Mouse (Mus musculus) midbrain, embryonic 11.5 days (tissue): ENCODE measurements around the gene Tfb1m. TPM values are rescaled to one million over a fixed set of nuclear protein-coding genes. Genes with fewer than 3 reads are reported as not detected.
A peak's percentile ranks its signal among the peaks of the same experiment; 100 is the strongest.

ENCODE experiments used
- ATAC-seq: fragments of 200-750 bp; cut with Nextera tagmentation; 2 replicates; pipeline ENCODE4 v1.8.0; 2017; ENCODE audit warnings: moderate TSS enrichment, moderate library complexity; ENCODE audit not compliant: low FRiP score
- DNase-seq: peaks from one replicate; pipeline ENCODE4 v3.0.0; 2015; ENCODE audit warnings: low spot score; ENCODE audit errors: missing footprints
- H3K27ac ChIP-seq: fragments of 300-500 bp; sonication (generic); 2 replicates; pipeline ENCODE4 v1.5.1; 2014; ENCODE audit warnings: low read depth, low read length
- H3K27me3 ChIP-seq: fragments of 300-500 bp; sonication (generic); 2 replicates; pipeline ENCODE4 v1.6.1; 2014; ENCODE audit warnings: mild to moderate bottlenecking, low read length, moderate library complexity, mixed read lengths; ENCODE audit not compliant: control insufficient read depth, insufficient read depth
- H3K36me3 ChIP-seq: fragments of 300-500 bp; sonication (generic); 2 replicates; pipeline ENCODE4 v1.6.1; 2014; ENCODE audit warnings: mild to moderate bottlenecking, low read length, moderate library complexity, mixed read lengths; ENCODE audit not compliant: control insufficient read depth, insufficient read depth
- H3K4me1 ChIP-seq: fragments of 300-500 bp; sonication (generic); 2 replicates; pipeline ENCODE4 v1.6.1; 2014; ENCODE audit warnings: low read length; ENCODE audit not compliant: control insufficient read depth, insufficient read depth
- H3K4me2 ChIP-seq: fragments of 300-500 bp; sonication (generic); 2 replicates; pipeline ENCODE4 v1.6.1; 2014; ENCODE audit warnings: mild to moderate bottlenecking, moderate library complexity
- H3K4me3 ChIP-seq: fragments of 300-500 bp; sonication (generic); 2 replicates; pipeline ENCODE4 v1.5.1; 2014; ENCODE audit warnings: low read depth, low read length
- H3K9ac ChIP-seq: fragments of 300-500 bp; sonication (generic); 2 replicates; pipeline ENCODE4 v1.6.1; 2014; ENCODE audit warnings: low read length
- H3K9me3 ChIP-seq: fragments of 300-500 bp; sonication (generic); 2 replicates; pipeline ENCODE4 v1.6.1; 2016; ENCODE audit warnings: low read length; ENCODE audit not compliant: control insufficient read depth
- WGBS: fragments of 180-500 bp; shearing (Covaris S2); extraction: QIAGEN DNeasy Blood & Tissue Kit; methylation state at CpG from one replicate; pipeline ENCODE4 v1.1.7; 2014; 5-methylcytosine and 5-hydroxymethylcytosine counted together
- polyA plus RNA-seq: library from polyadenylated mRNA; unstranded; fragments of >200 nt; fragmentation: Nextera tagmentation; extraction: Ambion mirVana; gene quantifications from 2 replicates; pipeline ENCODE4 v1.2.1, GENCODE M21; 2014

Tfb1m gene
- polyA plus RNA-seq, 1 experiment from 2014 or later: 22.3 TPM

DNA sequence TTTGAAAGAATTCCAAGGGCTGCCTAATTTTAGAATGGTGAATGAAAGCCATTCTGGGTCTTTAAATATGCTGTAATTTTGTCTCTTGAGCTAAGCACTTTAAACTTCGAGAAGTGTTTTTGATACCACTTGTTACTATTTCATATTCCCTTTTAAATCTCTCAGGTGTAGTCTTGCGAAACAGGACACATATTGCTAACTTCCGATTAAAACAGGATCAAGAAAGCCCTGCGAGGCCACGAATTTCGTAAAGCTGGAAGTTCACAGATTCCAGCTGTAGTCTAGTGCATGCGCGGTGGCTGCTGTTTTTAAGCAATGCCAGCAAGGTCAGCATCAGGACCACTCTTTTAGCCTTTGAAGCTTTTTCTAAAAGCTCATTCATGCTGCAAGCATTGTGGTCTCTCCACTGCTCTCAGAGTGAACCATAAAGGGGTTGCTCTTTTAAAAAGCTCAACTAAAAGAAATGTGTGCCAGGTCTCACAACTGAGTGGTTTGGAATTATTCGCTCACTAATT lies 832 bp upstream of the Tfb1m start:
- no peak overlapping the region for H3K9ac ChIP-seq
- H3K9me3 ChIP-seq: no peaks in the 10 kb centered on the region
- peak overlapping the region; percentile 59; the same call in 1 of the 2 replicates for H3K4me3 ChIP-seq
- H3K4me1 ChIP-seq: peaks cover 2% of the 10 kb centered on the region
- no peak for ATAC-seq
- no peak overlapping the region; the same call in 1 of the 2 replicates for H3K27ac ChIP-seq
- no peaks in the 10 kb centered on the region for H3K36me3 ChIP-seq
- peak overlapping the region; percentile 72 for H3K4me2 ChIP-seq
- H3K27me3 ChIP-seq: no peaks in the 10 kb centered on the region
- 76% methylated on average over 9 of the region's 9 CpGs for WGBS
- DNase-seq: no peak

DNA sequence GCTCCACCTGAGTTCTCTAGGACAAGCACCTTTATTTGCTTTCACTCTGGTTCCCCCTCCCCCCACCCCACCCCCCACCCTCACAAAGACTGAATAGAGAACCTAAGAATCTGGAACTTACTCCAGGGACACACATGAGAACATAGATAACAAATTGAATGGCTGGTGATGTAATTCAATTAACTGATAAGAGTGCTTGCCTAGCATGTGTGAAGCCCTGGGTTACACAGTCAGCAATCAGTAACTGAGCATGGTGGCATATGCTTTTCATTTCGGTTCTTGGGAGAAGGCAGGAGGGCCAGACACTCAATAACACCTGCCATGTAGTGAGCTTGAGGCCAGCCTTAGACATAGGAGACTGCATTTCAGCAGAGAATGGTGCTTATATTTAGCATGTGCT lies 1.3 kb downstream of the Tfb1m start:
- H3K9me3 ChIP-seq: no peaks in the 10 kb centered on the region
- H3K4me1 ChIP-seq: peaks cover 2% of the 10 kb centered on the region
- no peak overlapping the region for H3K27ac ChIP-seq
- H3K4me2 ChIP-seq: no peak overlapping the region
- DNase-seq (no peak), ATAC-seq (no peak)
- no peak overlapping the region for H3K9ac ChIP-seq
- WGBS: 89% methylated on average over 1 of the region's 1 CpGs
- no peaks in the 10 kb centered on the region for H3K36me3 ChIP-seq
- no peaks in the 10 kb centered on the region for H3K27me3 ChIP-seq
- no peak overlapping the region for H3K4me3 ChIP-seq

DNA sequence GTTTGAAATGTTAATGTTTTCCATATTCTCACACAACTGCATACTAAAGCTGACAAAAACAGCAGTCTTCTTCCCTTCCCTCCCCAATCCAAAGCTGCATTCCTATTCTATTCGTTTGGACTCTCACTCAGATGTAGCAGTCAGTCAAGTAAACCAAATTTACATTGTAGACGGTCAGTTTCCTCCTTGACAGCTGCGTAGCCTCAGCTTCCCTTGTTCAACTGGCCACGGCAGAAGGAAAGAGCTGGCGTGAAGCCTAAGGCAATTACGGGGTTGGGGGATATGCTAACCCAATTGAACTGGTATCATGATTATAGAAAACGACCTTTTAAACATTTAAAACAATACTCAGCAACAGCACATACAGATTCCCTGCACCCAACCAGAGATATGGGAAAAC lies 9.9 kb downstream of the Tfb1m start:
- no peak overlapping the region for H3K4me2 ChIP-seq
- no peak for DNase-seq

DNA sequence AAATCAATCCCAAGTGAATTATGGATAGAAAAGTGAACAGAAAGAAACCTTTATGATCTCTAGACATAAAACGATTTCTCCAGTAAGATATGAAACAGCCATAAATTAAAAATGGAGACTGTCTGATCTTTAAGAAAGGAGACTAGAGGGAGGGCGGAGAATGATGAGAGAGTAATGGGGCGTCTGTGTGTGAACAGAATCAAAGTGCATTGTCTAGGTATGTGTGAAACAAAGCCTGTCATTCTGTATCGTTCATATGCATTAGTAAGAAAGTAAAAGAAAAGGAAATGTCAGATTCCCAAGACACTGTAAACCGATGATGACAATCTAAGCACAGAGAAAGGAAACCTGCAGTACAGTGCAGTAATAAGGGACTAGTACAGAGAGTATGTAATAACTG lies 16.5 kb downstream of the Tfb1m start:
- Histone ChIP-seq H3K36me3 (no peaks in the 10 kb centered on the region), H3K27ac (no peak overlapping the region), H3K4me2 (no peak overlapping the region), H3K4me3 (no peak overlapping the region), H3K27me3 (no peaks in the 10 kb centered on the region), H3K4me1 (no peaks in the 10 kb centered on the region), H3K9me3 (no peaks in the 10 kb centered on the region), H3K9ac (no peak overlapping the region)
- DNase-seq (no peak), ATAC-seq (no peak)
- WGBS: 90% methylated on average over 5 of the region's 5 CpGs

More for the DNA sequence above, 9.9 kb downstream of the Tfb1m start:
- Histone ChIP-seq H3K27me3 (no peaks in the 10 kb centered on the region), H3K4me1 (no peaks in the 10 kb centered on the region), H3K9ac (no peak overlapping the region), H3K4me3 (no peak overlapping the region), H3K27ac (no peak overlapping the region), H3K9me3 (no peaks in the 10 kb centered on the region), H3K36me3 (no peaks in the 10 kb centered on the region)
- 79% methylated on average over 7 of the region's 7 CpGs for WGBS
- no peak for ATAC-seq

DNA sequence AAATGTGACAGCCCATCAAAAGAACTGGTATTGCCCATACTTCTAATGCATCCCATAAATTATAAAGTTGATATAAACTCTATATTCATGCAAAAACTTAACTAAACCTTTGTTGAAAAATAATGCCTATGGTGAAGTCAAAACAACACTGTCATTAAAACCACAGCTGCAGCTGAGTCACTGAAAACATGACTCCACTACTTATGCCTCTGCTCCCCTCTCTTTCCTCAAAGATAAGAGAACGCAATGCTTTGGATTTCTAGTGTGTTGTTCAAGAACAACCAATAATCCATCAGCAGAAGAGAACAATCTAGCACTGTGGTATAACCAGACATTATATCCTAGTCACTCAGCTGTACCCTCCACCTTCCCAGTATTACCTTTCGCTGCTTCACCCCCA lies 17.3 kb downstream of the Tfb1m start:
- Histone ChIP-seq H3K36me3 (no peaks in the 10 kb centered on the region), H3K4me3 (no peak overlapping the region), H3K27ac (no peak overlapping the region), H3K9me3 (no peaks in the 10 kb centered on the region), H3K4me2 (no peak overlapping the region), H3K4me1 (no peaks in the 10 kb centered on the region), H3K9ac (no peak overlapping the region), H3K27me3 (no peaks in the 10 kb centered on the region)
- 100% methylated on average over 2 of the region's 2 CpGs for WGBS
- DNase-seq (no peak), ATAC-seq (no peak)

DNA sequence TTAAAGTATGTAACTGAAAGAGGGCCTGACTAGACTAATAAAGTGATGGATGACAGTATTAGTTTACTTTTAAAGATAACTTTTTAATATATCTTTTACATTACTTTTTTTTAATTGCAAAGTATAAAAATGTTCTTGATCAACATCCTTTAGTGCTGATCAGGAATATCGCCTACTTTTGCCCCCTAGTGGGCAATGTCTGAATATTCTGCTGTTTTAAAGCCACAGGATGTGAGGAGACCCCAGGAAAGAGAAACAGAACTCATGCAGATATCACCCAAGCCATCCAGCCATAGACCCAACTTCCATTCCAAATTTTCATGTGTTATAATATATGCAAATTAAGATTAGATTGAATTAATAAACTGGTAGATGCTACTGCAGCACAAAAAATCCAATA lies 24.2 kb downstream of the Tfb1m start:
- no peak for ATAC-seq
- Histone ChIP-seq H3K27ac (no peak overlapping the region), H3K27me3 (no peaks in the 10 kb centered on the region), H3K36me3 (no peaks in the 10 kb centered on the region), H3K9me3 (no peaks in the 10 kb centered on the region), H3K9ac (no peak overlapping the region), H3K4me3 (no peak overlapping the region), H3K4me1 (no peaks in the 10 kb centered on the region), H3K4me2 (no peak overlapping the region)
- 25% methylated on average over 1 of the region's 1 CpGs for WGBS
- no peak for DNase-seq

DNA sequence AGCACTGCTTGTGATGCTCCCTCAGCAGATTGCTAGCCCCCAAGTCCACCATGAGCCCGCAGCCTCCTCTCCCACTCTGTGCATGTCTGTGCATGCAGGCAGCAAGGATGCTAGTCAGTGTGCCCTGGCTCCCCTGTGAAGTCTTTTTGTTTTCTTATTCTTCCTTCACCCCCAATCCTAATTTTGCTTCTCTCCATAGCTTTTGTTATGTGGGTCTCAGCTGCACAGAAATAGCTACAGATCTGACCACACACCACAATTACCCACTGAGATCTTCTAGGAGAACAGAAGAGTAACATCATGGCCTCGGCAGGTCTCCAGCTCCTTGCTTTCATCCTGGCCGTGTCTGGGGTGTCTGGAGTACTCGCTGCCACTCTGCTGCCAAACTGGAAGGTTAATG lies 25.3 kb downstream of the Tfb1m start, which contains the start of gene Cldn20:
TSS of gene Cldn20 (plus strand) at position 301 of the 400 bp plus-strand sequence.
- DNase-seq: no peak
- no peaks in the 10 kb centered on the region for H3K4me1 ChIP-seq
- H3K4me3 ChIP-seq: no peak within 1 kb of the TSS
- no peaks in the 10 kb centered on the region for H3K9me3 ChIP-seq
- H3K9ac ChIP-seq: no peak within 1 kb of the TSS
- no peak for ATAC-seq
- no peaks in the 10 kb centered on the region for H3K27me3 ChIP-seq
- H3K4me2 ChIP-seq: no peak within 1 kb of the TSS
- H3K27ac ChIP-seq: no peak within 1 kb of the TSS
- WGBS: 86% methylated on average over 4 of the region's 4 CpGs
- no peaks in the 10 kb centered on the region for H3K36me3 ChIP-seq

DNA sequence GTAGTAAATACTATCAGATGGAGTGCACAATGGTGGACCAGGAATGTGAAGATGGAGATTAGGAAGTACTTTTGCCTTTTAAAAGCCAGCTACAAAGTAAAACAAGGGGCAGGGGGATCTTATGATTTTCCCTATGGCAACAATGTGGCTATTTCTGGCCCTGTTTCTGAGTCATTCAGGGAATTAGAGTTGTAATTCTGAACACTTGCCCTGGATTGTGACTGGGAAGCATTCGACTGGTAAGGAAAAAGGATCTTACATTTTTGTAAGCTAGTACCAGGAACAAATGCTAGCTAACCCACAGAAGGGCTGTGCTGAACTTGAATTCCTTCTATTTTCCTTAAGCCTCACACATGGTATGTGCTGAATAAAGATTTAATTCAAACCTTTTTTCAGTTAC lies 25.9 kb downstream of the Tfb1m start:
- H3K9ac ChIP-seq: no peak overlapping the region
- no peak overlapping the region for H3K4me3 ChIP-seq
- H3K4me1 ChIP-seq: no peaks in the 10 kb centered on the region
- no peaks in the 10 kb centered on the region for H3K36me3 ChIP-seq
- 82% methylated on average over 1 of the region's 1 CpGs for WGBS
- no peaks in the 10 kb centered on the region for H3K27me3 ChIP-seq
- DNase-seq (no peak), ATAC-seq (no peak)
- H3K27ac ChIP-seq: no peak overlapping the region
- H3K4me2 ChIP-seq: no peak overlapping the region
- no peaks in the 10 kb centered on the region for H3K9me3 ChIP-seq

DNA sequence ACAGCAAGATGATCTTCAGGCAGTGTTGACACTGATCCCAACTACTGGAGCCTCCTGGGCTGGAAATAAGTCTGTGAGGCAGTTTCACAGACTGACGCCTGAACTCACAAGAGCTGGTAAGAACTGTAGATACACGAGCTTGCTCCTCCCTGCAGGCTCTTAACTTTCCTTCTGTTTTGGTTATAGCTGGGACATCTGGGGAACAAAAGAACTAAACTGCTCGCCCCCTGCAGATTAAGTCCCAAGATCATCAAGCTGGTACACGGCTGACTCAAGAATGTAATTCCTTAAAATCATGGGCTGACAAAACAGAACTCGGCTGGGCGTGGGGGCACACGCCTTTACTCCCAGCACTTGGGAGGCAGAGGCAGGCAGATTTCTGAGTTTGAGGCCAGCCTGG lies 27.0 kb downstream of the Tfb1m start:
- ATAC-seq: no peak
- H3K36me3 ChIP-seq: no peaks in the 10 kb centered on the region
- 67% methylated on average over 7 of the region's 7 CpGs for WGBS
- H3K9ac ChIP-seq: no peak overlapping the region
- no peak overlapping the region for H3K4me2 ChIP-seq
- no peak overlapping the region for H3K4me3 ChIP-seq
- H3K27ac ChIP-seq: no peak overlapping the region
- no peaks in the 10 kb centered on the region for H3K27me3 ChIP-seq
- no peaks in the 10 kb centered on the region for H3K9me3 ChIP-seq
- no peaks in the 10 kb centered on the region for H3K4me1 ChIP-seq
- no peak for DNase-seq

DNA sequence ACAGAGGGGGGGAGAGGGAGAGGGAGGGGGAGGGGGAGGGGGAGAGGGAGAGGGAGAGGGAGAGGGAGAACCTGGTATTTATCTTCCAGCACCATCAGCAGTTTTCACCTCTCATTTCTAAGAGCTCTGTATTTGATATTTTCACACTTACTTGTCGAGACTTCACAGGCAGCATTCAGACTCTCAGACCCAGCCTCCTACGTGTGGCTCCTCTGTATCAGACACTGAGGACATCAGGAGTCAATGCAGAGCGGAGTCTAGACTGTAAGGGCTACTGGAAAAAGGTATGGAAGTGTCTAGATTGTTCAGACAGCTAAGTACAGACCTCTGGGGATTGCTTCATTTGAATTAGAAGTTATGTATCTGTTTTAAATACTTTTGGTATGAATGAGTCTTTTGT lies 28.1 kb downstream of the Tfb1m start:
- Histone ChIP-seq H3K36me3 (no peaks in the 10 kb centered on the region), H3K4me3 (no peak overlapping the region), H3K9me3 (no peaks in the 10 kb centered on the region), H3K4me2 (no peak overlapping the region), H3K27me3 (no peaks in the 10 kb centered on the region), H3K27ac (no peak overlapping the region), H3K9ac (no peak overlapping the region), H3K4me1 (no peaks in the 10 kb centered on the region)
- ATAC-seq (no peak), DNase-seq (no peak)
- 82% methylated on average over 3 of the region's 3 CpGs for WGBS
